Mouse (Mus musculus) bone marrow, adult 2 months (tissue): Measurements from ENCODE around the gene Tcf19.

ENCODE experiments used
- CTCF ChIP-seq: fragments of 200-500 bp; IDR thresholded peaks from 2 replicates; pipeline ENCODE4 v1.5.1; 2011; ENCODE audit warnings: low read length, control low read depth; ENCODE audit not compliant: control insufficient read depth, insufficient read depth
- POLR2A ChIP-seq: fragments of 200-500 bp; IDR thresholded peaks from 2 replicates; pipeline ENCODE4 v1.6.1; 2011; ENCODE audit warnings: low read depth, mild to moderate bottlenecking, control low read depth, low read length, borderline replicate concordance; ENCODE audit not compliant: control insufficient read depth

GRCm38 (mm10) chr17:35537421-35537820, 20.8 kb upstream of the Tcf19 start:
- TF ChIP-seq CTCF: no peak
- TF ChIP-seq POLR2A: no peak
